Mouse (Mus musculus): ENCODE results near the gene Notch4.

The Notch4 gene

GRCm38 (mm10) chr17:34597566-34598095 is 33.6 kb downstream of the Notch4 start, which contains the start of gene Ager:
Gene Ager, plus strand, starts transcription at chr17:34597862.
- DNase-seq: peak; percentile 78

- no peak for DNase-seq
Observed at GRCm38 (mm10) chr17:34599891-34600290, 35.8 kb downstream of the Notch4 start.

- no peak for DNase-seq
Observed at GRCm38 (mm10) chr17:34601796-34602195, 37.7 kb downstream of the Notch4 start.

- DNase-seq: peak; percentile 100
Observed at GRCm38 (mm10) chr17:34603375-34604060, 39.5 kb downstream of the Notch4 start, which contains the start of gene Rnf5. Gene Rnf5, minus strand, starts transcription at chr17:34603690.

GRCm38 (mm10) chr17:34604061-34604508 is 40.0 kb downstream of the Notch4 start, which contains the start of gene Agpat1:
Gene Agpat1, plus strand, starts transcription at chr17:34604262.
- peak; percentile 99 for DNase-seq

- DNase-seq: peak; percentile 84
Observed at GRCm38 (mm10) chr17:34604511-34605237, 40.6 kb downstream of the Notch4 start.

GRCm38 (mm10) chr17:34605609-34606008 is 41.5 kb downstream of the Notch4 start:
- peak; percentile 98 for DNase-seq

- DNase-seq: no peak
Observed at GRCm38 (mm10) chr17:34606186-34607039, 42.3 kb downstream of the Notch4 start.

- no peak for DNase-seq
Observed at GRCm38 (mm10) chr17:34607997-34608396, 43.9 kb downstream of the Notch4 start.

- no peak for DNase-seq
Observed at GRCm38 (mm10) chr17:34611050-34611449, 47.0 kb downstream of the Notch4 start.

GRCm38 (mm10) chr17:34613054-34613645 is 49.1 kb downstream of the Notch4 start:
- no peak for DNase-seq

- no peak for DNase-seq
Observed at GRCm38 (mm10) chr17:34613830-34614229, 49.8 kb downstream of the Notch4 start.

- DNase-seq: no peak
Observed at GRCm38 (mm10) chr17:34615871-34616270, 51.8 kb downstream of the Notch4 start, which contains the start of gene Egfl8. Gene Egfl8, minus strand, starts transcription at chr17:34615971.

GRCm38 (mm10) chr17:34618999-34619398 is 54.9 kb downstream of the Notch4 start:
- DNase-seq: peak; percentile 93

- DNase-seq: no peak
Observed at GRCm38 (mm10) chr17:34621006-34621405, 56.9 kb downstream of the Notch4 start.

GRCm38 (mm10) chr17:34623161-34623560 is 59.1 kb downstream of the Notch4 start:
- no peak for DNase-seq

GRCm38 (mm10) chr17:34624981-34625380 is 60.9 kb downstream of the Notch4 start:
- no peak for DNase-seq

GRCm38 (mm10) chr17:34626062-34626772 is 62.1 kb downstream of the Notch4 start:
- no peak for DNase-seq

GRCm38 (mm10) chr17:34626773-34627092 is 62.7 kb downstream of the Notch4 start:
- DNase-seq: peak; percentile 58

GRCm38 (mm10) chr17:34627093-34627942 is 63.2 kb downstream of the Notch4 start:
- peak; percentile 89 for DNase-seq
